Mouse (Mus musculus) liver, postnatal 0 days (tissue): ENCODE measurements around the gene Tmem191c. TPM values are rescaled to one million over a fixed set of nuclear protein-coding genes. Genes with fewer than 3 reads are reported as not detected.

Source experiments
- ATAC-seq: fragments of 200-750 bp; cut with Nextera tagmentation; 2 replicates; pipeline ENCODE4 v1.8.0; 2017; ENCODE audit warnings: mild to moderate bottlenecking, moderate library complexity
- DNase-seq: peaks from one replicate; pipeline ENCODE4 v3.0.0-alpha.2; 2016
- H3K27ac ChIP-seq: fragments of 300-500 bp; sonication (generic); 2 replicates; pipeline ENCODE4 v1.5.1; 2014; ENCODE audit warnings: antibody characterized with exemption, moderate library complexity, mild to moderate bottlenecking, low read depth
- H3K27me3 ChIP-seq: fragments of 300-500 bp; sonication (generic); 2 replicates; pipeline ENCODE4 v1.6.1; 2014; ENCODE audit warnings: low read length, control low read depth, mixed read lengths; ENCODE audit not compliant: insufficient read depth
- H3K36me3 ChIP-seq: fragments of 300-500 bp; sonication (generic); replicated peaks from 2 replicates; pipeline ENCODE4 v1.6.1; 2014; ENCODE audit warnings: mild to moderate bottlenecking, control low read depth, low read length, moderate library complexity, mixed read lengths; ENCODE audit not compliant: insufficient read depth
- H3K4me1 ChIP-seq: fragments of 300-500 bp; sonication (generic); 2 replicates; pipeline ENCODE4 v1.6.1; 2014; ENCODE audit warnings: antibody characterized with exemption, mild to moderate bottlenecking, control low read depth; ENCODE audit not compliant: insufficient read depth
- H3K4me2 ChIP-seq: fragments of 300-500 bp; sonication (generic); 2 replicates; pipeline ENCODE4 v1.6.1; 2014; ENCODE audit warnings: low read depth, mild to moderate bottlenecking, low read length, moderate library complexity, mixed read lengths
- H3K4me3 ChIP-seq: fragments of 300-500 bp; sonication (generic); 2 replicates; pipeline ENCODE4 v1.5.1; 2014; ENCODE audit warnings: low read depth, low read length
- H3K9ac ChIP-seq: fragments of 300-500 bp; sonication (generic); replicated peaks from 2 replicates; pipeline ENCODE4 v1.6.1; 2014; ENCODE audit warnings: mild to moderate bottlenecking, moderate library complexity
- H3K9me3 ChIP-seq: fragments of 300-500 bp; sonication (generic); 2 replicates; pipeline ENCODE4 v1.6.1; 2016; ENCODE audit warnings: mild to moderate bottlenecking, control low read depth, low read length, mixed read lengths
- CTCF ChIP-seq: sonication (generic); IDR thresholded peaks from 2 replicates; pipeline ENCODE4 v1.5.1; 2016; ENCODE audit warnings: antibody characterized with exemption, low read depth
- EP300 ChIP-seq: IDR thresholded peaks from 2 replicates; pipeline ENCODE4 v1.6.1; 2016; ENCODE audit warnings: antibody characterized with exemption, low read depth, mild to moderate bottlenecking
- WGBS: fragments of 180-500 bp; shearing (Covaris S2); extraction: QIAGEN DNeasy Blood & Tissue Kit; methylation state at CpG from one replicate; pipeline ENCODE4 v1.1.7; 2014; ENCODE audit not compliant: insufficient replicate concordance; 5-methylcytosine and 5-hydroxymethylcytosine counted together
- polyA plus RNA-seq: library from polyadenylated mRNA; unstranded; fragments of >200 nt; fragmentation: Nextera tagmentation; extraction: Ambion mirVana; gene quantifications from 2 replicates; pipeline ENCODE4 v1.2.1, GENCODE M21; 2015

Tmem191c gene
- polyA plus RNA-seq, 1 experiment from 2014 or later, result 2.7 TPM

DNA sequence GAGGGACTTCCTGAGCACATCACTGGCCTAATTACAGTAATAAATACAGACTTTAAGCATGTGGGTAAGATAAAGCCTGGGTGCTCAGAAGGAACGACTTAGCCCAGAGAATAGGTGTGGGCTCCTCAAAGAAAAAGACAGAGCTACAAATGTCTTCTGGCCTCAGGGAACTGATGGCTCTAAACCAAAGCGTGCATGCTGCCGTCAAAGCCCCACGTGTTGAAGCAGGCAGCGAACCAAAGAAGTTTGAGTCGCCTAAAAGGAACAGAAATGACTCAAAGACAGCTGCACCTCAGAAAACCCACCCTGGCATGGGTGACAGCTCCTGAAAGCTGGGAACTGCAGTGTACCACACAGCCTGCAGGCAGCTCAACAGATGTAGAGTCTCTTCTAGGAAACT, 4.0 kb upstream of the Tmem191c start:
- Histone ChIP-seq H3K36me3 (no peaks in the 10 kb centered on the region), H3K4me3 (no peak overlapping the region), H3K27ac (no peak overlapping the region), H3K4me2 (no peak overlapping the region), H3K27me3 (peaks cover 4% of the 10 kb centered on the region), H3K4me1 (peaks cover 6% of the 10 kb centered on the region), H3K9me3 (no peaks in the 10 kb centered on the region), H3K9ac (no peak overlapping the region)
- 72% methylated on average over 6 of the region's 6 CpGs for WGBS
- DNase-seq (no peak), ATAC-seq (no peak)
- TF ChIP-seq CTCF, result no peak
- no peak for TF ChIP-seq EP300

DNA sequence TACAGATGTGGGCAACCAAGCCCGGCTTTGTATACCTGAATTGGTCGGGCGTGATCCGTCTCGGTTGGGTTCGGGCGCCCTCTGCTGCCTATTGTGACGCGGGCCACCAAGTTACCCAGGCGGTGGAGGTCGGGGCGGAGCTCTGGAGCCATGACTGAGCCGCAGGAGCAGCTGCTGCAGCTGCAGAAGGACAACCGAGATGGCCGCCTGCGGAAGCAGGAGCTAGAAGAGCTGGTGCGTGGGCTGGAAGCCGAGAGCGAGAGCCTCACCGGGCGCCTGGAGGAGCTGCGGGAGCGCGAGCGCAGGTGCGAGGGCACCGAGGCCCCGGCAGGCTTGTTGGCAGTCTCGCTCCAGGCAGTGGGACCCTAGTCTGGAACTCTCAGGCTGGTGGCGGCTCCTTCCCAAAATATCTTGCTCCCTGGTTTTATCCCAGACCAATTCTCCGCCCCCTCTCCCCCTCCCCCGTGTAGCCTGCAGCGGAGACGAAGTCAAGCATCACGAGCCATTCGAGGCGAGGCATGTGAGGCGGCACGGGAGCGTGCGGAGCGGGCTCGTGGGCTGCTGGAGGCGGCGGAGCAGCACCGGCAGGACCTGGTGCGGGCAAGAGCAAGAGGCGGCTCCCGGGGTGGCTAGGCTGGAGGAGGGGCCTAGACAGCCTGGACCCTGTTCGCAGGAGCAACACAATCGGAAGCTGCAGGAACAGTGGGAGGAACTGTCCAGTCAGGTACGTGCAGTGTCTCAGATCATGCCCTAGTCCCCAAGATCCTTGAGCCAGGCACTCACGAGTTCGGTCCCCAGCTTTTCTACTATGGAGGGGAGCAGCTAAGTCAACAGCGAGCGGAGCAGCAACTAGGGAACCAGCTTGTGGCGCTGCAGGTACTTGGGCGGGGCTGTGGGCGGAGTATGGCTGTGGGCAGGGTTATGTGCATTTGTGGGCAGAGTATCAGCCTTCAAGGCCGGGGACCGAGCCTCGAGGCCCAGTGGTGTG, 581 bp downstream of the Tmem191c start:
- Histone ChIP-seq H3K27me3 (peaks cover 18% of the 10 kb centered on the region), H3K9me3 (no peaks in the 10 kb centered on the region), H3K4me2 (peak overlapping the region; percentile 95), H3K4me3 (peak overlapping the region; percentile 58), H3K9ac (peak overlapping the region; percentile 51), H3K4me1 (peaks cover 18% of the 10 kb centered on the region), H3K36me3 (peaks cover 4% of the 10 kb centered on the region; the same call in 1 of the 2 replicates), H3K27ac (no peak overlapping the region)
- peak; percentile 96 for TF ChIP-seq CTCF
- TF ChIP-seq EP300, result no peak
- WGBS, result under 1% methylated on average over 60 of the region's 62 CpGs
- ATAC-seq (peak; percentile 90), DNase-seq (peak; percentile 94)

DNA sequence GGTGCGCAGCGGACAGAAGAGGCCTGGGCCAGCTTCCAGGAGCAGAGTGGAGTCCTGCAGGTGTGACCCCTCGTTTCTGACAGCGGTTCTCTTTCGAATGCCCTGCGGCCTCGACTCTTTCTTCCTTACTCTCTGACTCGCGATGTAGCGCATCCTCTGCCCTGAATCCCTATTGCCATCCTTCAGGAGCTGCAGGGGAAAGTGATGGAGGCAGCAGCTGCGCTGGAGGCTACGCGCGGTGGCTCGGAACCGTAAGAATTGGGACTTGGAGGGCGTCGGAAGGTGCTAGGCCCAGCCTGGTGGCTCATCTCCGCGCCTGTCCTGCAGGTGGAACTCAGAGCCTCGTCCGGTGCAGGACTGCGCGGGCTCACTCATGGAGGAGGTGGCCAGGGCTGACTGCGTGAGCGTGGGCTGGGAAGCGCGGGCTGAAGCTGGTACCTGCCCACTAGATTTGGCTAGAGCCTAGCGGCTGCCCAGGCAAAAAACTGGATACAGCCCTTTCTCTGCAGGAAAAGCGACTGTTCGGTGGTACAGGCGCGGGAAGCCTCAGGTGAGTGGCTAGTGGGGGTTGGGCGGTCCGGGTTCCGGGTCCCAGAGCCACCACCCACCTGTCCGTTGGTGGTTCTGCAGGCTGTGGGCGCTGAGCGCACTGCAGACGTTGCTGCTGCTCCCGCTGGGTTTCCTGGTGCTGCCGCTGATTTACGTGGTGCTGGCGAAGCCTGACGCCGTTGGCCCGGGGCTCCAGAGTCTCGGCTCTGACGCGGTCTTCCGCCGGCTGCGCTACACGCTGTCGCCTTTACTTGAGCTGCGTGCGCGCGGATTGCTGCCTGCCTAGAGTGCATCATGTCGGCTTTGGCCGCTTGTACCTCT, 1.7 kb downstream of the Tmem191c start:
- WGBS, result 7% methylated on average over 61 of the region's 61 CpGs
- ATAC-seq (no peak), DNase-seq (peak; percentile 42)
- H3K4me1 ChIP-seq, result peaks cover 18% of the 10 kb centered on the region
- TF ChIP-seq CTCF (no peak), EP300 (no peak)
- H3K27ac ChIP-seq, result no peak overlapping the region
- peak overlapping the region; percentile 95 for H3K4me2 ChIP-seq
- H3K4me3 ChIP-seq, result peak overlapping the region; percentile 58
- H3K9me3 ChIP-seq, result no peaks in the 10 kb centered on the region
- no peak overlapping the region for H3K9ac ChIP-seq
- H3K36me3 ChIP-seq, result peaks cover 14% of the 10 kb centered on the region
- H3K27me3 ChIP-seq, result peaks cover 18% of the 10 kb centered on the region

- Histone ChIP-seq H3K9ac (no peak overlapping the region), H3K27me3 (peaks cover 18% of the 10 kb centered on the region), H3K27ac (no peak overlapping the region), H3K4me1 (peaks cover 18% of the 10 kb centered on the region), H3K4me2 (no peak overlapping the region), H3K36me3 (peaks cover 30% of the 10 kb centered on the region), H3K4me3 (no peak overlapping the region), H3K9me3 (no peaks in the 10 kb centered on the region)
- DNase-seq (no peak), ATAC-seq (no peak)
- 84% methylated on average over 11 of the region's 11 CpGs for WGBS
- TF ChIP-seq CTCF, result no peak
Measured at GRCm38 (mm10) chr16:17280471-17280870, 4.6 kb downstream of the Tmem191c start.

DNA sequence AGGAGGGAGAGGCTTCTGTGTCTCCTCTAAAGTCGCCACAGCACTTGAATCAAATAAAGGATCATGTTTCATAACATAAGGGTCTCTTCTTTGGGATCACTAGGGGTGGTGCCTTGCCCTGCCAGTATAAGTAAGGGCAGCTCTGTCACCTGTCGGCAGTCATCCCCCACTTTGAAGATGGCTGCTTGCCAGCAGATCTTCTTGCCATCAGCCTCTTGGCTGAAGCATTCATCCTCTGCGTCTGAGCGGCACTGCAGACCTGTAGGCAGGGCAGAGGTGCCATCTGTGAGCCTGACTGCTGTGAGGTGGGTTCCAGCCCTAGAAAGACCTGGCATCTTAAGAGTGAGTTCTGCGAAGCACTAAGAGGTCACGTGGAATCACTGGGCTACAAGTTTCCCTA, 7.3 kb downstream of the Tmem191c start:
- Histone ChIP-seq H3K4me1 (no peaks in the 10 kb centered on the region), H3K36me3 (peaks cover 42% of the 10 kb centered on the region), H3K4me2 (no peak overlapping the region), H3K27me3 (0 out of 2 replicates have a peak, but pooled peaks cover under 1% of the 10 kb centered on the region), H3K9ac (no peak overlapping the region), H3K27ac (no peak overlapping the region), H3K9me3 (no peaks in the 10 kb centered on the region), H3K4me3 (no peak overlapping the region)
- ATAC-seq (no peak), DNase-seq (no peak)
- no peak for TF ChIP-seq CTCF
- no peak for TF ChIP-seq EP300
- 74% methylated on average over 6 of the region's 6 CpGs for WGBS

DNA sequence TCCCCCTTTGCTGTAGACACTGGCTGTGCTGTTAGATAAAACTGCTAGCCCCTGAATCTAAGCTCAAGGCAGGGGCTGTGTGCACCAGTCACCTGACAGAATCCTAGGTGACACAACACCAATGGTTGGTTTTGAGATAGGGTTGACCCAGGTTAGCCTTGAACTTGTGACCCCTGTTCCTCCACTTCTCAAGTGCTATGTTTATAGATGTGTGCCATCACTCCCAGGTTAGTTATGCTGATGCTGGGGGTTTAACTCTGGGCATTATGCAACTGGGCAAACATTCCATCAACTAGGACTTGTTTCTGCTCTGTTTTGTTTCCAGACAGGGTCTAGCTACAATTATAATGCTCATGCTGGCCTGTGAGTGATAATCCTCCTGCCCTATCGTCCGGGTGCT, 11.2 kb downstream of the Tmem191c start:
- Histone ChIP-seq H3K27me3 (no peaks in the 10 kb centered on the region), H3K9me3 (no peaks in the 10 kb centered on the region), H3K4me3 (no peak overlapping the region), H3K36me3 (peaks cover 50% of the 10 kb centered on the region), H3K27ac (no peak overlapping the region), H3K4me2 (no peak overlapping the region), H3K4me1 (no peaks in the 10 kb centered on the region), H3K9ac (no peak overlapping the region)
- TF ChIP-seq CTCF (no peak), EP300 (no peak)
- no peak for DNase-seq
- peak; percentile 74 for ATAC-seq
- 57% methylated on average over 2 of the region's 2 CpGs for WGBS
